Mouse (Mus musculus) limb, embryonic 15.5 days (tissue): ENCODE measurements at regions not wholly inside any gene's neighbourhood (a gene's known extent, or its start where the extent isn't known, plus 50 kb on each side); places are given as distances from the start of the nearest gene placed in this dataset.
"Not testable (repeated sequence)": the region's sequence is repeated elsewhere in the genome, so short reads cannot be mapped to it uniquely, and the experiment has no call there.

Experiments used
- ATAC-seq: fragments of 200-750 bp; cut with Nextera tagmentation; 2 replicates; pipeline ENCODE4 v1.8.0; 2017; ENCODE audit warnings: low read depth, moderate TSS enrichment; ENCODE audit not compliant: insufficient number of reproducible peaks, low FRiP score, low TSS enrichment
- H3K27ac ChIP-seq: fragments of 300-500 bp; sonication (generic); 2 replicates; pipeline ENCODE4 v1.5.1; 2015; ENCODE audit warnings: moderate library complexity, mild to moderate bottlenecking, inconsistent platforms
- H3K27me3 ChIP-seq: fragments of 300-500 bp; sonication (generic); 2 replicates; pipeline ENCODE4 v1.6.1; 2015; ENCODE audit warnings: inconsistent platforms
- H3K36me3 ChIP-seq: fragments of 300-500 bp; sonication (generic); 2 replicates; pipeline ENCODE4 v1.6.1; 2015; ENCODE audit warnings: inconsistent platforms
- H3K4me1 ChIP-seq: fragments of 300-500 bp; sonication (generic); 2 replicates; pipeline ENCODE4 v1.6.1; 2015; ENCODE audit warnings: inconsistent platforms
- H3K4me2 ChIP-seq: fragments of 300-500 bp; sonication (generic); 2 replicates; pipeline ENCODE4 v1.6.1; 2015; ENCODE audit warnings: mild to moderate bottlenecking, inconsistent platforms
- H3K4me3 ChIP-seq: fragments of 300-500 bp; sonication (generic); 2 replicates; pipeline ENCODE4 v1.5.1; 2015; ENCODE audit warnings: mild to moderate bottlenecking, inconsistent platforms
- H3K9ac ChIP-seq: fragments of 300-500 bp; sonication (generic); 2 replicates; pipeline ENCODE4 v1.6.1; 2015; ENCODE audit warnings: inconsistent platforms
- H3K9me3 ChIP-seq: fragments of 300-500 bp; sonication (generic); 2 replicates; pipeline ENCODE4 v1.6.1; 2016; ENCODE audit warnings: inconsistent platforms
- WGBS: fragments of 180-500 bp; shearing (Covaris S2); methylation state at CpG from one replicate; pipeline ENCODE4 v1.1.7; 2015; 5-methylcytosine and 5-hydroxymethylcytosine counted together

GRCm38 (mm10) chr9:27511161-27511560, 114.6 kb downstream of the Spata19 start:
- H3K9me3 ChIP-seq = no peaks in the 10 kb centered on the region
- ATAC-seq = no peak
- H3K36me3 ChIP-seq = no peaks in the 10 kb centered on the region
- H3K4me1 ChIP-seq = no peaks in the 10 kb centered on the region
- 53% methylated on average over 2 of the region's 2 CpGs for WGBS
- H3K4me3 ChIP-seq = no peak overlapping the region
- no peak overlapping the region for H3K4me2 ChIP-seq
- H3K27ac ChIP-seq = no peak overlapping the region
- no peak overlapping the region for H3K9ac ChIP-seq
- no peaks in the 10 kb centered on the region for H3K27me3 ChIP-seq

DNA sequence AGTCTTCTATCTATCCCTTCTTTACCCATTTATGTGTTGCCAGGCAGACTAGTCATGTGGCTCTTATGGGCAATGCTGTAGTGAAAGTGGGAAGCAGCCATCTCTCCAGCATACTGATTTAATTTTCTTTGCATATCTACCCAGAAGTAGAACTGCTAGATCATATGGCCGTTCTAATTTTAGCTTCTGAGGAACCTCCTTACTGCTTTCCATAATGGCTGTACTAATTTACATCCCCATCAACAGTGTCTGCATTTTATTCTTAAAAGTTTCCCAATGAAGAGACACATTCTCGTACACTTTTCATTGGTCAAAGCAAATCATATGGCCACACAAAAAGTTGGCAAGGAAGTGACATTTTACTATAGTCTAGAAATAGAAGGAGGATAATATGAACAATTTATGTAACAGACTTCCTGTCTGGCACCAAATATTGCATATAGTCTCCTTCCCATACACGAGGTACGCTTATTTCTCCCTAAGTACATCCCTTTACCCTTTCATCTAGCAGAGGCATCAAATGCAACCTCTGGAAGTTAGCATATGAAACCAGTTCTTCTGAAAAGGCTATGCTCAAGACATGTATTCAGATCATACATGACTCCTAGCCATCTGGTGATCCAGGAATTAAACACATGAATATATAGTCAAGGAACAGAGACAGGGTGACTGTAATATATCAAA, 119.0 kb downstream of the Spata19 start:
- WGBS = 72% methylated on average over 4 of the region's 4 CpGs
- ATAC-seq = no peak
- Histone ChIP-seq H3K36me3 (no peaks in the 10 kb centered on the region), H3K4me2 (no peak overlapping the region), H3K4me1 (no peaks in the 10 kb centered on the region), H3K27me3 (no peaks in the 10 kb centered on the region), H3K4me3 (no peak overlapping the region), H3K27ac (no peak overlapping the region), H3K9ac (no peak overlapping the region), H3K9me3 (no peaks in the 10 kb centered on the region)

- Histone ChIP-seq H3K4me2 (no peak overlapping the region), H3K4me1 (no peaks in the 10 kb centered on the region), H3K27me3 (no peaks in the 10 kb centered on the region), H3K4me3 (no peak overlapping the region), H3K36me3 (no peaks in the 10 kb centered on the region), H3K27ac (no peak overlapping the region), H3K9me3 (no peaks in the 10 kb centered on the region), H3K9ac (no peak overlapping the region)
- 40% methylated on average over 4 of the region's 4 CpGs for WGBS
- no peak for ATAC-seq
Measured at GRCm38 (mm10) chr9:27518031-27518430, 121.4 kb downstream of the Spata19 start.

- H3K9me3 ChIP-seq = no peaks in the 10 kb centered on the region
- H3K9ac ChIP-seq = no peak overlapping the region
- ATAC-seq = no peak
- no peak overlapping the region for H3K4me2 ChIP-seq
- H3K27me3 ChIP-seq = no peaks in the 10 kb centered on the region
- 69% methylated on average over 5 of the region's 5 CpGs for WGBS
- no peaks in the 10 kb centered on the region for H3K36me3 ChIP-seq
- H3K4me1 ChIP-seq = no peaks in the 10 kb centered on the region
- no peak overlapping the region for H3K4me3 ChIP-seq
- no peak overlapping the region for H3K27ac ChIP-seq
Measured at GRCm38 (mm10) chr9:27519711-27520110, 123.1 kb downstream of the Spata19 start.

- 82% methylated on average over 3 of the region's 3 CpGs for WGBS
- Histone ChIP-seq H3K9ac (no peak overlapping the region), H3K4me1 (no peaks in the 10 kb centered on the region), H3K9me3 (no peaks in the 10 kb centered on the region), H3K4me3 (no peak overlapping the region), H3K4me2 (no peak overlapping the region), H3K27me3 (no peaks in the 10 kb centered on the region), H3K36me3 (no peaks in the 10 kb centered on the region), H3K27ac (no peak overlapping the region)
- ATAC-seq = no peak
Measured at GRCm38 (mm10) chr9:27521181-27521580, 124.6 kb downstream of the Spata19 start.

DNA sequence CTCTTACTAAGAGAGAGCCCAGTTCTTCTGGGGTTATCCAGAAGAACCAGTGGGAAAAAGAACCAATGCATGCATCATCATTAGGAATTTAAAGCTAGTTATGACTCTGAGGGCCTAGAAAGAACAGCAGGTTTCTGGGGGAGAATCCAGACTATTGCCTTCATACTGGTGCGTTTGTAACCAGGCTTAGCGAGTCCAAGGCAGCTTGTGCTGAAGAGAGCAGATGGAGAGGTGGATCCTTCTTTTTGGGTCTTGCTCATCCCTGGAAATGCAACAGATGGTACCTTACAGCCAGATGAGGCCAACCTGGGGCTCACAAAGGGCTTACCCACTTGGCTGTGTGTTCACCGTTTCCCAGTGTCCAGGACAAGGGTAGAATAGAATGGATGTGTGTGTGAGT, 130.1 kb downstream of the Spata19 start:
- H3K36me3 ChIP-seq = no peaks in the 10 kb centered on the region
- H3K27ac ChIP-seq = no peak overlapping the region
- no peak overlapping the region for H3K4me3 ChIP-seq
- H3K4me2 ChIP-seq = no peak overlapping the region
- no peaks in the 10 kb centered on the region for H3K4me1 ChIP-seq
- H3K9ac ChIP-seq = no peak overlapping the region
- no peaks in the 10 kb centered on the region for H3K27me3 ChIP-seq
- 84% methylated on average over 3 of the region's 3 CpGs for WGBS
- H3K9me3 ChIP-seq = no peaks in the 10 kb centered on the region
- ATAC-seq = no peak

- ATAC-seq = no peak
- H3K9ac ChIP-seq = no peak overlapping the region
- H3K27ac ChIP-seq = no peak overlapping the region
- H3K4me1 ChIP-seq = no peaks in the 10 kb centered on the region
- WGBS = 23% methylated on average over 5 of the region's 5 CpGs
- H3K9me3 ChIP-seq = no peaks in the 10 kb centered on the region
- no peak overlapping the region for H3K4me3 ChIP-seq
- no peaks in the 10 kb centered on the region for H3K36me3 ChIP-seq
- no peak overlapping the region for H3K4me2 ChIP-seq
- H3K27me3 ChIP-seq = no peaks in the 10 kb centered on the region
Measured at GRCm38 (mm10) chr9:27538480-27538879, 141.9 kb downstream of the Spata19 start.

DNA sequence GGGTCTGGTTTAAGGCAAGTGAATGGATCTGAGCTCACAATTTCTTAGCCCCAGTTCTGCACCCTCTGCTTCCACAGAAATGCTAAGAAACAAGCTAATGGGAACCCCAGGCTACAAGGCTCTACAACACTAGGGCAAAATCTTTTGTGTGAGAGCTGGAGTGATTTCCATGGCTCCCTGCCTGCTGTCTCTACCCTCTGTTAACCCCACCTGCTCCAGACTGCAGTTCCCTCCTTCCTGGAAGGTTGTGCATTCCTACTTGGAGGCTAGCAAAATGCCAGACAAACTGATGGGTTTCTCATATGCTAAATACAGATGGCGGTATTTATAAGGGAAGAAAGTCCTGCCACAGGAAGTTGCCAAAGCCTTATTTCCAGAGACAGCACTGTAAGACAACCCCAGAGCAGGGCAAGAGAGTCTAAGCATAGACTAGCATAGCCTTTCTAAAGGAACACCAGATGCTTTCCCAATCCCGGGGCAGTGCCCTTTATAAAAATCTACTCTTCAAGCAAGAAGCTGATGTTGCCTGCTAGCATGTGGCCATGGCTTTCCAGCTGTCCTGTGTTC, 145.1 kb downstream of the Spata19 start:
- no peak overlapping the region for H3K9ac ChIP-seq
- no peak overlapping the region for H3K27ac ChIP-seq
- no peaks in the 10 kb centered on the region for H3K27me3 ChIP-seq
- no peaks in the 10 kb centered on the region for H3K4me1 ChIP-seq
- no peak overlapping the region for H3K4me2 ChIP-seq
- no peak for ATAC-seq
- 63% methylated on average over 2 of the region's 2 CpGs for WGBS
- no peaks in the 10 kb centered on the region for H3K36me3 ChIP-seq
- H3K4me3 ChIP-seq = no peak overlapping the region
- no peaks in the 10 kb centered on the region for H3K9me3 ChIP-seq

GRCm38 (mm10) chr9:27554697-27555096, 158.1 kb downstream of the Spata19 start:
- not testable (repeated sequence) for H3K27me3 ChIP-seq, H3K9me3 ChIP-seq, H3K9ac ChIP-seq, H3K4me1 ChIP-seq, H3K4me3 ChIP-seq, H3K27ac ChIP-seq, H3K4me2 ChIP-seq, H3K36me3 ChIP-seq, ATAC-seq

GRCm38 (mm10) chr9:27556315-27557225, 160.0 kb downstream of the Spata19 start:
- no peak for ATAC-seq
- H3K4me2 ChIP-seq = no peak overlapping the region
- WGBS = 25% methylated on average over 6 of the region's 6 CpGs

DNA sequence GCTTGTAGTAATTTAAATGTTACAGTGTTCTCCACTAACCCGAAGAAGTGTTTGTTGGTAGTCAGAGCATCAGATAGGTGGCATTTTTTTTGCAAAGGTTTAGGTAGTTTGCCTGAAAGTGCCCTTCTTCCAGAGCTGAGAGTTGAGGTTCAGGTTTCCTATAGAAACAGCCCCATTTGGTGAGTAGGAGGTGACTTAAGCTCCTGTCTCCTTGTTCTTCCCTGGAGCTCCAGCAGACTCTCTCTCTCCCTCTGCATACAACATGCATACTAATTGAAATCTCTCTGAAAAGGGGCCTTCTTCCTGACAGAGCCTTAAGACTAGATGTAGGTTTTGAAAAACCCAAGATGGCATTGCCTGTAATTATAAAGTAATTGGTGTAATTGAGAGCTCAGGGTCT, 161.3 kb downstream of the Spata19 start:
- no peak for ATAC-seq
- Histone ChIP-seq H3K36me3 (no peaks in the 10 kb centered on the region), H3K27ac (no peak overlapping the region), H3K4me2 (no peak overlapping the region), H3K4me1 (no peaks in the 10 kb centered on the region), H3K9me3 (no peaks in the 10 kb centered on the region), H3K9ac (no peak overlapping the region), H3K27me3 (no peaks in the 10 kb centered on the region), H3K4me3 (no peak overlapping the region)
- WGBS = 68% methylated on average over 1 of the region's 1 CpGs

More at GRCm38 (mm10) chr9:27556315-27557225, 160.0 kb downstream of the Spata19 start:
- Histone ChIP-seq H3K9ac (no peak overlapping the region), H3K36me3 (no peaks in the 10 kb centered on the region), H3K9me3 (no peaks in the 10 kb centered on the region), H3K27me3 (no peaks in the 10 kb centered on the region), H3K4me3 (no peak overlapping the region), H3K4me1 (no peaks in the 10 kb centered on the region), H3K27ac (no peak overlapping the region)

GRCm38 (mm10) chr9:27558286-27558685, 161.7 kb downstream of the Spata19 start:
- H3K27me3 ChIP-seq = no peaks in the 10 kb centered on the region
- H3K27ac ChIP-seq = no peak overlapping the region
- 83% methylated on average over 3 of the region's 3 CpGs for WGBS
- H3K9me3 ChIP-seq = no peaks in the 10 kb centered on the region
- ATAC-seq = no peak
- H3K4me3 ChIP-seq = no peak overlapping the region
- H3K4me2 ChIP-seq = no peak overlapping the region
- no peaks in the 10 kb centered on the region for H3K36me3 ChIP-seq
- no peak overlapping the region for H3K9ac ChIP-seq
- H3K4me1 ChIP-seq = no peaks in the 10 kb centered on the region
